ENCODE assay signal across 7 mouse cellular contexts in genomic region chr1:40171878-40172277, GRCm38 (mm10). TPM values are rescaled to one million over a fixed set of nuclear protein-coding genes. Genes with fewer than 3 reads are reported as not detected.
DNase-seq lines count a peak whose midpoint lies in the region; ATAC-seq and TF ChIP-seq lines count a peak whose summit lies in the region.

No protein-coding gene starts in this region.

- no peak overlapping the region for H3K27ac ChIP-seq in kidney, adult 2 months (ENCODE audit: insufficient read depth, low read depth, low read length)
- no peak overlapping the region for H3K27ac ChIP-seq in liver, embryonic 16.5 days (ENCODE audit: low read length)
- no peak overlapping the region for H3K27ac ChIP-seq in forebrain, embryonic 10.5 days

- no peak for TF ChIP-seq POLR2A in kidney, adult 2 months (IDR thresholded peaks at IDR 0.05; ENCODE audit: low read depth, low read length)

- peak; percentile 30 for DNase-seq in ovary, adult 18-20 months (ENCODE audit: low spot score)
- DNase-seq in ovary, postnatal 10 days (ENCODE audit: low spot score) = no peak
- DNase-seq in frontal cortex, postnatal 25 days (ENCODE audit: low spot score in 2 of 2) = peak; percentile 6 to 31
- DNase-seq in kidney, adult 2 months = peak; percentile 76
- no peak for DNase-seq in forebrain, embryonic 10.5 days (ENCODE audit: extremely low spot score, low spot score)

- no peak for TF ChIP-seq CTCF in kidney, adult 2 months (conservative IDR thresholded peaks at IDR 0.05; ENCODE audit: insufficient read depth, insufficient read length, low read depth, low read length)

- H3K4me2 ChIP-seq in liver, embryonic 16.5 days (ENCODE audit: low read depth, low read length) = no peak overlapping the region

- H3K36me3 ChIP-seq in kidney, adult 2 months (ENCODE audit: control insufficient read depth, insufficient read depth, low read length) = no peaks in the 10 kb centered on the region
- H3K36me3 ChIP-seq in liver, embryonic 16.5 days (ENCODE audit: control insufficient read depth, insufficient read depth) = no peaks in the 10 kb centered on the region
- H3K36me3 ChIP-seq in forebrain, embryonic 10.5 days (replicated peaks) = no peaks in the 10 kb centered on the region

- H3K4me1 ChIP-seq in kidney, adult 2 months (ENCODE audit: control insufficient read depth, insufficient read depth, low read length) = peaks cover 3% of the 10 kb centered on the region; the same call in 1 of the 2 replicates
- H3K4me1 ChIP-seq in liver, embryonic 16.5 days (ENCODE audit: control insufficient read depth, low read depth, low read length) = no peaks in the 10 kb centered on the region
- no peaks in the 10 kb centered on the region for H3K4me1 ChIP-seq in forebrain, embryonic 10.5 days

- 17% methylated on average over 5 of the region's 5 CpGs for WGBS in kidney, adult 2 months
- WGBS in liver, embryonic 16.5 days (ENCODE audit: insufficient replicate concordance) = 61% methylated on average over 5 of the region's 5 CpGs
- 91% methylated on average over 5 of the region's 5 CpGs for WGBS in forebrain, embryonic 10.5 days

- no peak overlapping the region for H3K9ac ChIP-seq in liver, embryonic 16.5 days (ENCODE audit: low read depth, low read length)

- no peaks in the 10 kb centered on the region for H3K27me3 ChIP-seq in kidney, adult 2 months (replicated peaks; ENCODE audit: control insufficient read depth, insufficient read depth, low read length)
- H3K27me3 ChIP-seq in liver, embryonic 16.5 days (ENCODE audit: control insufficient read depth, insufficient read depth, low read depth, low read length) = no peaks in the 10 kb centered on the region
- no peaks in the 10 kb centered on the region for H3K27me3 ChIP-seq in forebrain, embryonic 10.5 days (ENCODE audit: poor library complexity, severe bottlenecking)

- H3K4me3 ChIP-seq in kidney, adult 2 months (ENCODE audit: insufficient read depth, low read depth, low read length) = no peak overlapping the region
- no peak overlapping the region for H3K4me3 ChIP-seq in liver, embryonic 16.5 days (ENCODE audit: low read depth, low read length)
- no peak overlapping the region for H3K4me3 ChIP-seq in forebrain, embryonic 10.5 days

- H3K9me3 ChIP-seq in liver, embryonic 16.5 days (replicated peaks; ENCODE audit: control insufficient read depth, low read length) = no peaks in the 10 kb centered on the region
- no peaks in the 10 kb centered on the region for H3K9me3 ChIP-seq in forebrain, embryonic 10.5 days

- peak; percentile 8; the same call in 1 of the 2 replicates for ATAC-seq in liver, embryonic 16.5 days (ENCODE audit: low read depth)
- no peak for ATAC-seq in cerebellum, adult (ENCODE audit: insufficient number of reproducible peaks, low FRiP score, low TSS enrichment)

RNA-seq across cellular contexts. Expression of gene Il1r1, which starts 53.0 kb away (rescaled TPM):
- polyA plus RNA-seq in kidney, adult 2 months (2012; rRNA removed) = 3.3 and 3.4 TPM in 2 replicates
- 7.2 and 8.4 TPM in 2 replicates for polyA plus RNA-seq in liver, embryonic 16.5 days (2015; fragmentation: Nextera tagmentation; extraction: Ambion mirVana)
- 0.18 and 0.56 TPM in 2 replicates for polyA plus RNA-seq in forebrain, embryonic 10.5 days (2016; fragmentation: Nextera tagmentation; extraction: Ambion mirVana)

Comparison
In these comparisons a context has a peak if more than half of its experiments do, and no peak if none do; other contexts are left out.
1. DNase-seq: peak in ovary, adult 18-20 months (single experiment), frontal cortex, postnatal 25 days (2 of 2) and kidney, adult 2 months (single experiment); none in ovary, postnatal 10 days (single experiment) and forebrain, embryonic 10.5 days (single experiment).